Mouse (Mus musculus): ENCODE results near the gene Ccnd3. TPM values are rescaled to one million over a fixed set of nuclear protein-coding genes. Genes with fewer than 3 reads are reported as not detected.
"Not testable (repeated sequence)": the region's sequence is repeated elsewhere in the genome, so short reads cannot be mapped to it uniquely, and the experiment has no call there.

The Ccnd3 gene
- total RNA-seq, 2 experiments from 2014 or later, result 24.5 to 26.7 TPM

GRCm38 (mm10) chr17:47571621-47572020, 66.8 kb downstream of the Ccnd3 start:
- intact Hi-C loops (cut with DNase I), result no loop called here
- DNase-seq (ENCODE audit: extremely low spot score in 1 of 2, low spot score in 2 of 2), result no peak

DNA sequence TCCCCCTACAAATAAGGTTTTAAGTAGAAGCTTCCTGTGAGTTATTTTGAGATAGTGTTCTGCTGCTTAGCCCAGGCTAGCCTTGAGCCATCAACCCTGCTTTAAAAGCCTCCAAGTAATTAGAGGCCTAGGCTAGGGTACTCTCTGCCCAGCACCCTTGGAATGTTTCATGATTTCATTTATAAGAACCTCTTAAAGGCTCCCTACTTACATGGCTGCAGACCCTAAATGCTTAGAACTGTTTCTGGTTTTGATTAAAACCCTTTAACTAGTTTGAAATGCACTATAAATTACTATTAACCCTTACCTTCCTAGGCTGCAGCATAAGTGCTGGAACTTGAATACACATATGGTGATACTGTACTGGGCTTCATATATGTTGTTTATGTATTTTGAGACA, 67.6 kb downstream of the Ccnd3 start:
- no peak for DNase-seq (ENCODE audit: extremely low spot score in 1 of 2, low spot score in 2 of 2)
- intact Hi-C loops (cut with DNase I), result no loop called here

DNA sequence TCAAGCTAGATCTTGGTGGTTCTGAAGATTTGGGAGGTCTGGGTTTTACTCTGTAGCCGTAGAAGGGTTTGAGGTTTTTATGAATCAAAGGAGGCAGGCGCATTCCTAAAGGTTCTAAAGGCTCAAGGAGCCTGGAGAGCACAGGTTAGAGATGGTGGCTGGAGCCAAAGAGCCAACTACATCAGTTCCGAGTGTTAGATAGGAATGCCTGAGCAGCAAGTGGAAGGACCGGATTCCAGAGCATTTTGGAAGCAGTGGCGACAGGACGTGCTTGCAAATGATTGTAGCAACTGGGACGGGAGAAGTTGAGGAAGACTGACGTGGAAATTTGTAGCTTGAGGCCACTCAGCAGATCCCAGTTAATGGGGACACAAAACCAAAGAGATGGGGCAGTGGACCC, 69.2 kb downstream of the Ccnd3 start:
- no peak for DNase-seq (ENCODE audit: extremely low spot score in 1 of 2, low spot score in 2 of 2)
- intact Hi-C loops (cut with DNase I), result no loop called here

- intact Hi-C loops (cut with DNase I), result no loop called here
- DNase-seq (ENCODE audit: extremely low spot score in 1 of 2, low spot score in 2 of 2), result no peak
Measured at GRCm38 (mm10) chr17:47574830-47575229, 70.0 kb downstream of the Ccnd3 start.

- no peak for DNase-seq (ENCODE audit: extremely low spot score in 1 of 2, low spot score in 2 of 2)
- intact Hi-C loops (cut with DNase I), result no loop called here
Measured at GRCm38 (mm10) chr17:47578655-47579054, 73.8 kb downstream of the Ccnd3 start.

GRCm38 (mm10) chr17:47580962-47581361, 76.1 kb downstream of the Ccnd3 start:
- intact Hi-C loops (cut with DNase I), result no loop called here

DNA sequence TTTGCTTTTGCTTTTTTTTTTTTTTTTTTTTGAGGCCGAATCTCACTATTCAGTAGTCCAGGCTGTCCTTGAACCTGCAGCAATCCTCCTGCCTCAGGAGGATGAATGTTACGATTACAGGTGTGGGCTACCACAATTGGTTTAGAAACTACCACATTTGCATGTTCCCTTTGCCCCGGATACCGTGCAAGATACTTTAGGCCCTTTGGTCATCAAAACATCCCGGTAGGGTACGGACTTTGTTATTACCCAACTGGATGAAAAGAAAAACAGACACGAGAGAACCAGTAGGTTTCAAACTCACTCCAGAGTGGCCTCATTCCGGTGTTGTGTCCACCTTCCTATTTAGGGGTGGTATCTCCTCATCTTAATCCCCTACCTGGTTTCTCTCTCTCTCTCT, 83.7 kb downstream of the Ccnd3 start:
- intact Hi-C loops (cut with DNase I), result no loop called here
- DNase-seq (ENCODE audit: extremely low spot score in 1 of 2, low spot score in 2 of 2), result no peak

More at GRCm38 (mm10) chr17:47580962-47581361, 76.1 kb downstream of the Ccnd3 start:
- DNase-seq (ENCODE audit: extremely low spot score in 1 of 2, low spot score in 2 of 2), result no peak

DNA sequence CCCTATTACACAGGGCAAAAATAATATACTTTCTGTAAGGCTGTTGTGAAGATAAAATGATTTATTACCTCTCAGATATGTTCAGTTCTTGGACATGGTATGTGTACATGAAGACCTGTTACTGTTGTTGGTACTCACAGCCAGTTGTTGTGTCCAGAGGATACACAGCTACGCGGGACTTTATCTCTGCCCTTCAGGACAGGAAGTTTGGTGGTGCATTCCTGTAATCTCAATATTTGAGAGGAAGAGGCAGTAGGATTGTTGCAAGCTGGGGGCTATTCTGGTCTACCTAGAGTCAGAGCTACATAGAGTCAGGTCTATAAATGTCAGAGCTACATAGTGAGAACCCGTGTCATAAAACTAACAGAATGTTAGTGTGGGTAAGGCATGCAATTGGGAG, 86.2 kb downstream of the Ccnd3 start:
- intact Hi-C loops (cut with DNase I), result no loop called here
- DNase-seq (ENCODE audit: extremely low spot score in 1 of 2, low spot score in 2 of 2), result no peak

- peak; percentile 84 to 98 for DNase-seq (ENCODE audit: extremely low spot score in 1 of 2, low spot score in 2 of 2)
- intact Hi-C loops (cut with DNase I), result no loop called here
Measured at GRCm38 (mm10) chr17:47593215-47593853, 88.5 kb downstream of the Ccnd3 start.

GRCm38 (mm10) chr17:47593854-47594182, 89.0 kb downstream of the Ccnd3 start:
- DNase-seq (ENCODE audit: extremely low spot score in 1 of 2, low spot score in 2 of 2), result no peak
- intact Hi-C loops (cut with DNase I), result loop anchor here (2.0 kb wide), 1 partner anchor 83 kb away; no protein-coding TSS in a partner anchor

DNA sequence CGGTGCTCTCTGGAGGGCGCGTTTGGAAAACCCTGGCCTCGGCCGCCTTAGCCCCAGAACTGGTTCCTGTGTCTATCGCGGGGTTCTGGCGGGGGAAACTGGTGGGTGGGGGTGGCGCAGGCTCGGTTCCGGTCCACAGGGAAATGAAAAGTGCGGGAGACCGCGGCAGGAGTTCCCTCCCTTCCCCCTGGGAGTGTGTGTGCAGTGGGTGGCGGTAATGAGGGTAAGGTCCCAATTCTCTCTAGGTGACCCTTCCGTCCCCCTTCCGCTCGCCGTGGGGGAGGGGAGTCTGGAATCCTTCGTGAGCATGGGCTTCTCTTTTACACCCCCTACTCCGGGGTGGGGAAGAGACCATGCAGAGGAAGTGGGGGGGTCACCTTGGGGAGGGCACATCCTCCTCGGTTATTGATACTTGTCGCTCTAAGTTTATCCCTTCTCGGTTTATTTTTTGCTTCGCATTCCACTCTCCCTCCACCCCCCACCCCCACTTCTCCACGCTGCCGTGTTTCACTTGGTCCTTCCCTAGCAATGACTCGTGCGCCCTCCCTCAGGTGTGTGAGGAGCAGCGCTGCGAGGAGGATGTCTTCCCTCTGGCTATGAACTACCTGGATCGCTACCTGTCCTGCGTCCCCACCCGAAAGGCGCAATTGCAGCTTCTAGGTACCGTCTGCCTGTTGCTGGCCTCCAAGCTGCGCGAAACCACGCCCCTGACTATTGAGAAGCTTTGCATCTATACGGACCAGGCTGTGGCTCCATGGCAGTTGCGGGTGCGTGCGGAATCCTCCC, 89.5 kb downstream of the Ccnd3 start:
- intact Hi-C loops (cut with DNase I), result loop anchor here (2.0 kb wide), 1 partner anchor 84 kb away; no protein-coding TSS in a partner anchor
- DNase-seq (ENCODE audit: extremely low spot score in 1 of 2, low spot score in 2 of 2), result peak in 1 of 2 experiments; percentile 60

GRCm38 (mm10) chr17:47594969-47595247, 90.1 kb downstream of the Ccnd3 start:
- DNase-seq (ENCODE audit: extremely low spot score in 1 of 2, low spot score in 2 of 2), result no peak
- intact Hi-C loops (cut with DNase I), result loop anchor here (2.0 kb wide), 1 partner anchor 84 kb away; no protein-coding TSS in a partner anchor

GRCm38 (mm10) chr17:47595248-47596161, 90.7 kb downstream of the Ccnd3 start:
- intact Hi-C loops (cut with DNase I), result loop anchor here (2.0 kb wide), 1 partner anchor 85 kb away; no protein-coding TSS in a partner anchor
- peak in 1 of 2 experiments; percentile 66 for DNase-seq (ENCODE audit: extremely low spot score in 1 of 2, low spot score in 2 of 2)

- intact Hi-C loops (cut with DNase I), result no loop called here
- DNase-seq (ENCODE audit: extremely low spot score in 1 of 2, low spot score in 2 of 2), result no peak
Measured at GRCm38 (mm10) chr17:47596162-47596838, 91.4 kb downstream of the Ccnd3 start.

DNA sequence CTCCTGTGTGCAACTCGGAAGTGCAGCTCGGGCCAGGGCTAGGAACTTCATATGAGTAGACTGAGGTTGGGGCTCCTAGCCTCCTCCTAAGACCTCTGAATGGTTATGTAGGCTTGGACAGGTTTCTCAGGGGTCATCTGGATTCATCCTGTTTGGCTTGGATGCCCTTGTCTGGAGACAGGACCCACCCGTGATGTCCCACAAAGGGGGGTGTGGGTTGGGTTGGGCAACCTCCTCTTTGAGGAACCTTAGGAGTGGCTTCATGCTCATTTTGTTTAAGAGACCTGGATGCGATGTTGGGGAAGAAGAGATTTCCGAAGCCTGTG, 92.0 kb downstream of the Ccnd3 start:
- intact Hi-C loops (cut with DNase I), result no loop called here
- DNase-seq (ENCODE audit: extremely low spot score in 1 of 2, low spot score in 2 of 2), result no peak

GRCm38 (mm10) chr17:47597261-47597660, 92.4 kb downstream of the Ccnd3 start:
- peak in 1 of 2 experiments; percentile 29 for DNase-seq (ENCODE audit: extremely low spot score in 1 of 2, low spot score in 2 of 2)
- intact Hi-C loops (cut with DNase I), result no loop called here

- intact Hi-C loops (cut with DNase I), result no loop called here
- DNase-seq (ENCODE audit: extremely low spot score in 1 of 2, low spot score in 2 of 2), result peak in 1 of 2 experiments; percentile 49
Measured at GRCm38 (mm10) chr17:47597838-47598579, 93.2 kb downstream of the Ccnd3 start.

DNA sequence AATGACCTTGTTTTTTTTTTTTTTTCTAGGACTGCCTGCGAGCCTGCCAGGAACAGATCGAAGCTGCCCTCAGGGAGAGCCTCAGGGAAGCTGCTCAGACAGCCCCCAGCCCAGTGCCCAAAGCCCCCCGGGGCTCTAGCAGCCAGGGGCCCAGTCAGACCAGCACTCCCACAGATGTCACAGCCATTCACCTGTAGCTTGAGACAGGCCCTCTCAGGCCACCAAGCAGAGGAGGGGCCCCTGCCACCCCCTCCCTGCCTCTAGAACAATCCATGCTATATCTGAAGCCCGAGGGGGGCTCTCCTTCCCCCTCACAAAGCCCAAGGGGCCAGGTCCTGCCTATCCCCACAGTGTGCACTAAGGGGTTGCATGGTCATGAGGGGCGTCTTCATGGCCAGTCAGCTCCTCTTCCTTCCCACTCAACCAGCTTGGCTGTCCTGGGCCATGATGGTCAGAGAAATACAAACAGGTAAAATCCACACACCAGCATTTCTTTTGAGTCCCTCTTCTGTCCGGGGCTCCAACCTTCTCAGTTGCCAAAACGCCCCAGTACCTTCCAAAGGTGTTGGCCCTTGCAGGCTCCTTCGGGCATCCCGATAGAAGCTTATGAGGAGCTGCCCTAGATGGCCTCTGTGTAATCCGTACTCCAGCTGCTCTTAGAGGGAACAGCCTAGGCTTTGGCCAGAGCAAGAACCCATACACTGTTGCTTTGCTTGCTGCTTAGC, 93.9 kb downstream of the Ccnd3 start:
- intact Hi-C loops (cut with DNase I), result not testable (repeated sequence)
- peak in 1 of 2 experiments; percentile 27 for DNase-seq (ENCODE audit: extremely low spot score in 1 of 2, low spot score in 2 of 2)

Data from left cerebral cortex, postnatal 10 days (tissue).